Mouse (Mus musculus): ENCODE measurements around the gene Gckr. TPM values are rescaled to one million over a fixed set of nuclear protein-coding genes. Genes with fewer than 3 reads are reported as not detected.
"Not testable (repeated sequence)": the region's sequence is repeated elsewhere in the genome, so short reads cannot be mapped to it uniquely, and the experiment has no call there.

Gckr gene
- total and polyA plus RNA-seq, 2 experiments from 2014 or later, result 1.0 to 1.2 TPM

DNA sequence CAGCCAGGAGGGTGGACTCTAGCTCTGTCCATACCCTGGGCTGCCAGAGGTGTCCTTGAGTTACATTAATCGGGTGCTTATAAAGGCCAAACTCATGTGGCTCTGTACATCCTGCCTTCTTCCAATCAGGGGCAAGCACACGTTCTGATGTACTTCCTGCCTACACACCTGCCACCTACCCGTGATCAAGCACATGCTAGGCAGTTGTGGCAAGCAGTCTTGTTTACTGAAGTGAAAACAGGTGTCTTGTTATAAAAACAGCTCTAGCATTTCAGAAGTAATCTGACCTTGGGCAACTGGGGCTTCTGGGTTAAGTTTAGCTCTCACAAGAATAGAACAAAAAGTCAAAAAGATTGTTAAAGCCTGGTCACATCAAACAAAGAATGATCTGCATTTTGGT lies 26.8 kb downstream of the Gckr start:
- no peaks in the 10 kb centered on the region for H3K4me1 ChIP-seq (ENCODE audit: insufficient read depth, low read length)
- no peaks in the 10 kb centered on the region for H3K27me3 ChIP-seq (ENCODE audit: insufficient read depth, low read length)
- 74% methylated on average over 3 of the region's 3 CpGs for WGBS
- DNase-seq (ENCODE audit: low spot score) (no peak), ATAC-seq (ENCODE audit: low FRiP score) (no peak)
- no peak overlapping the region for H3K4me2 ChIP-seq (ENCODE audit: low read depth, low read length, poor library complexity, severe bottlenecking)
- no peak overlapping the region for H3K9ac ChIP-seq (replicated peaks; ENCODE audit: low read length, poor library complexity, severe bottlenecking)
- H3K4me3 ChIP-seq (ENCODE audit: low read depth, low read length), result no peak overlapping the region
- TF ChIP-seq CTCF (IDR thresholded peaks at IDR 0.05), result no peak
- H3K27ac ChIP-seq (ENCODE audit: low read depth, low read length), result no peak overlapping the region
- H3K36me3 ChIP-seq (ENCODE audit: insufficient read depth, low read length), result no peaks in the 10 kb centered on the region
- no peaks in the 10 kb centered on the region for H3K9me3 ChIP-seq (ENCODE audit: low read length)

DNA sequence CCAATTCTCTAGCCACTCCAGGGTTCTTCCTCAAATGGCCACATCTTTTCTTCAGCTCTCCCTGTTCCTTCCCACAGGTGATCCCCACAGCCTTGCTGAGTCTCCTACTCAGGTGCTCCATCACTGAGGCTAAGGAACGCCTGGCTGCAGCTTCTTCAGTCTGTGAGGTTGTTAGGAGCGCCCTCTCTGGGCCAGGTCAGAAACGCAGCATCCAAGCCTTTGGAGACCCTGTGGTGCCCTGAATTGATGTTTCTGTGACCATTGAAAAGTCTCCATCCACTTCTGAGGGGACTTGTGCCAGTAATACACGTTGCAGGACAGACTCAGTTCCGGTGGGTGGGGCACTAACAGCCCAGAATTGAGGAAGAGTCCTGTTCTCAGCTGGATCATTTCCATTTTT lies 29.6 kb downstream of the Gckr start:
- Histone ChIP-seq H3K4me1 (ENCODE audit: insufficient read depth, low read length) (no peaks in the 10 kb centered on the region), H3K4me3 (ENCODE audit: low read depth, low read length) (no peak overlapping the region), H3K27ac (ENCODE audit: low read depth, low read length) (no peak overlapping the region), H3K9ac (replicated peaks; ENCODE audit: low read length, poor library complexity, severe bottlenecking) (no peak overlapping the region), H3K27me3 (ENCODE audit: insufficient read depth, low read length) (no peaks in the 10 kb centered on the region), H3K36me3 (ENCODE audit: insufficient read depth, low read length) (no peaks in the 10 kb centered on the region), H3K9me3 (ENCODE audit: low read length) (no peaks in the 10 kb centered on the region), H3K4me2 (ENCODE audit: low read depth, low read length, poor library complexity, severe bottlenecking) (no peak overlapping the region)
- WGBS, result 17% methylated on average over 5 of the region's 5 CpGs
- no peak for DNase-seq (ENCODE audit: low spot score)
- TF ChIP-seq CTCF (IDR thresholded peaks at IDR 0.05), result no peak
- ATAC-seq (ENCODE audit: low FRiP score), result no peak

DNA sequence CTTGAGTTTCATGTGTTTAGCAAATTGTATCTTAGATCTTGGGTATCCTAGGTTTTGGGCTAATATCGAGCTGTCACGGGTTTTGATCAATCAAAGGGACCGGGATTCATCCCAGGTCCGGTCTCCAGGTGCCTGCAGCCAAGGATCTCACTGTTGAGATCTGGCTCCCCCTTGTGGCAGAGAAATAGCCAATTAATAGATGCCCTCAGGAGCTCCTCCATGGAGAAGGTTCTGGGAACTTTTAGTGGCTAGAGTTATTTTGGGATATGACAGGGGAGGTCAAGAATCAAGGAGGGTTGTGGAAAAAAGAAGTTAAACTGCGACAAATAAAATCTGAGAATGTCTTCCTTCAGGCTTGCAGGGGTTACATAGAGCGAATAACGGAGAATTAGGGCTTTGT lies 31.0 kb downstream of the Gckr start:
- Histone ChIP-seq H3K27ac (ENCODE audit: low read depth, low read length) (no peak overlapping the region), H3K4me3 (ENCODE audit: low read depth, low read length) (no peak overlapping the region), H3K9ac (replicated peaks; ENCODE audit: low read length, poor library complexity, severe bottlenecking) (no peak overlapping the region), H3K4me1 (ENCODE audit: insufficient read depth, low read length) (no peaks in the 10 kb centered on the region), H3K27me3 (ENCODE audit: insufficient read depth, low read length) (no peaks in the 10 kb centered on the region), H3K4me2 (ENCODE audit: low read depth, low read length, poor library complexity, severe bottlenecking) (no peak overlapping the region), H3K36me3 (ENCODE audit: insufficient read depth, low read length) (no peaks in the 10 kb centered on the region), H3K9me3 (ENCODE audit: low read length) (no peaks in the 10 kb centered on the region)
- peak; percentile 67 for TF ChIP-seq CTCF (IDR thresholded peaks at IDR 0.05)
- ATAC-seq (ENCODE audit: low FRiP score) (no peak), DNase-seq (ENCODE audit: low spot score) (peak; percentile 50)
- 32% methylated on average over 7 of the region's 7 CpGs for WGBS

DNA sequence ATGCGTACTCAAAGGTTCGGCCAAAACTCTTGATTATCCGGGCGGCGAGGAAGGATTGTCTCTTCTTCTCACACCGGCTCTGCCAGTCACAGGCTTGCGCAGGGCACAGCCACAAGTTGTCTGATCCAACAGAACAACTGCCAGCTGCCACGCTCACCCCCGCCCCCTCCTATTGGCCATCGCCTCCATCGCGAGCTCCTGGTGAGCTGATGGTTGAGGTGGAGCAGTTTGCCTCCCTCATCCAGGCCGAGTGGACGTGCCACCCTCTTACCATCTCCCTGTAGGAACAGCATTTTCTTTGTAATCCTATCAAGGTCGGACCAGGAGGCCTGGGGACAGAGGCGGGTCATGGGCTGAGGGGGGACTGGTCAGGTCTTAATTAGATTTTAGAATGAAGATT lies 60.3 kb downstream of the Gckr start:
- not testable (repeated sequence) for H3K9me3 ChIP-seq (ENCODE audit: low read length); H3K4me3 ChIP-seq (ENCODE audit: low read depth, low read length); H3K27ac ChIP-seq (ENCODE audit: low read depth, low read length); ATAC-seq (ENCODE audit: low FRiP score); DNase-seq (ENCODE audit: low spot score); H3K36me3 ChIP-seq (ENCODE audit: insufficient read depth, low read length); H3K9ac ChIP-seq (replicated peaks; ENCODE audit: low read length, poor library complexity, severe bottlenecking); H3K27me3 ChIP-seq (ENCODE audit: insufficient read depth, low read length); H3K4me1 ChIP-seq (ENCODE audit: insufficient read depth, low read length); H3K4me2 ChIP-seq (ENCODE audit: low read depth, low read length, poor library complexity, severe bottlenecking)
- WGBS, result 77% methylated on average over 16 of the region's 16 CpGs

DNA sequence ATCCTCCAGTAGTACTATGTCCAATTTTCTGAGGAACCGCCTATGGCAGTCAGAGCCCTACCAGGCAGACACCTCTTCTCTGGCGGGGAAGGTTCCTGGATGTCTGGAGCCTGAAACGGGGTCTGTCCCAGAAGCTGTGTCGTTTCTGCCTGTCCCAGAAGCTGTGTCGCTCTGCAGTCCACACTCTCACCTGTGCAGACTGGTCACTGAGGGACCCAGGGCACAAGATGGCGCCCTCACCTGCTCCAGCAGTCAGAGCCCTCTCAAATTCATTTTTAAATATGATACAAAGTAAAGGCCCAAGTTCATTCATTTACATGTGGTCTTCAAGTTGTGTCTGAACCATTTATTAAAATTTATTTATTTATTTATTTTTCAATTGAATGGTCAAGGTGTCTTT lies 63.7 kb downstream of the Gckr start:
- no peak for ATAC-seq (ENCODE audit: low FRiP score)
- Histone ChIP-seq H3K4me3 (ENCODE audit: low read depth, low read length) (no peak overlapping the region), H3K9ac (replicated peaks; ENCODE audit: low read length, poor library complexity, severe bottlenecking) (no peak overlapping the region), H3K36me3 (ENCODE audit: insufficient read depth, low read length) (no peaks in the 10 kb centered on the region), H3K27ac (ENCODE audit: low read depth, low read length) (no peak overlapping the region), H3K9me3 (ENCODE audit: low read length) (no peaks in the 10 kb centered on the region), H3K4me2 (ENCODE audit: low read depth, low read length, poor library complexity, severe bottlenecking) (no peak overlapping the region), H3K4me1 (ENCODE audit: insufficient read depth, low read length) (no peaks in the 10 kb centered on the region), H3K27me3 (ENCODE audit: insufficient read depth, low read length) (no peaks in the 10 kb centered on the region)
- TF ChIP-seq CTCF (IDR thresholded peaks at IDR 0.05), result no peak
- WGBS, result 83% methylated on average over 6 of the region's 6 CpGs
- DNase-seq (ENCODE audit: low spot score), result no peak

Other genes starting within 250 kb of the Gckr start
- gene Atraid, start 249.1 kb upstream of the Gckr start, total RNA-seq (2014; rRNA removed), result 138 and 155 TPM in 2 replicates
- 235 and 243 TPM in 2 replicates for gene Atraid, start 249.1 kb upstream of the Gckr start, polyA plus RNA-seq (2015; fragmentation: Nextera tagmentation; extraction: Ambion mirVana)
- gene Slc5a6, start 248.5 kb upstream of the Gckr start, total RNA-seq (2014; rRNA removed), result 43.8 and 44.9 TPM in 2 replicates
- 32.3 and 33.0 TPM in 2 replicates for gene Slc5a6, start 248.5 kb upstream of the Gckr start, polyA plus RNA-seq (2015; fragmentation: Nextera tagmentation; extraction: Ambion mirVana)
- 39.5 and 44.8 TPM in 2 replicates for gene Cad, start 242.7 kb upstream of the Gckr start, total RNA-seq (2014; rRNA removed)
- 6.7 and 7.8 TPM in 2 replicates for gene Cad, start 242.7 kb upstream of the Gckr start, polyA plus RNA-seq (2015; fragmentation: Nextera tagmentation; extraction: Ambion mirVana)
- not detected in 2 replicates for gene Dnajc5g, start 191.2 kb upstream of the Gckr start, total RNA-seq (2014; rRNA removed)
- not detected in 2 replicates for gene Dnajc5g, start 191.2 kb upstream of the Gckr start, polyA plus RNA-seq (2015; fragmentation: Nextera tagmentation; extraction: Ambion mirVana)
- 19.3 and 24.1 TPM in 2 replicates for gene Slc30a3, start 189.2 kb upstream of the Gckr start, total RNA-seq (2014; rRNA removed)
- gene Slc30a3, start 189.2 kb upstream of the Gckr start, polyA plus RNA-seq (2015; fragmentation: Nextera tagmentation; extraction: Ambion mirVana), result 14.0 and 20.6 TPM in 2 replicates
- gene Trim54, start 180.7 kb upstream of the Gckr start, total RNA-seq (2014; rRNA removed), result 0.33 TPM in 1 of 2 replicates, not detected in the other
- gene Trim54, start 180.7 kb upstream of the Gckr start, polyA plus RNA-seq (2015; fragmentation: Nextera tagmentation; extraction: Ambion mirVana), result not detected in 2 replicates
- gene Ucn, start 158.6 kb upstream of the Gckr start, total RNA-seq (2014; rRNA removed), result not detected in 2 replicates
- not detected in 2 replicates for gene Ucn, start 158.6 kb upstream of the Gckr start, polyA plus RNA-seq (2015; fragmentation: Nextera tagmentation; extraction: Ambion mirVana)
- 42.5 and 65.5 TPM in 2 replicates for gene Mpv17, start 143.2 kb upstream of the Gckr start, total RNA-seq (2014; rRNA removed)
- gene Mpv17, start 143.2 kb upstream of the Gckr start, polyA plus RNA-seq (2015; fragmentation: Nextera tagmentation; extraction: Ambion mirVana), result 38.8 and 41.8 TPM in 2 replicates
- 3.1 and 4.3 TPM in 2 replicates for gene Gm29609, start 117.5 kb upstream of the Gckr start, total RNA-seq (2014; rRNA removed)
- 1.9 and 2.2 TPM in 2 replicates for gene Gm29609, start 117.5 kb upstream of the Gckr start, polyA plus RNA-seq (2015; fragmentation: Nextera tagmentation; extraction: Ambion mirVana)
- 45.2 and 46.4 TPM in 2 replicates for gene Gtf3c2, start 117.3 kb upstream of the Gckr start, total RNA-seq (2014; rRNA removed)
- 46.1 and 49.0 TPM in 2 replicates for gene Gtf3c2, start 117.3 kb upstream of the Gckr start, polyA plus RNA-seq (2015; fragmentation: Nextera tagmentation; extraction: Ambion mirVana)
- 88.3 and 95.2 TPM in 2 replicates for gene Snx17, start 104.2 kb upstream of the Gckr start, total RNA-seq (2014; rRNA removed)
- gene Snx17, start 104.2 kb upstream of the Gckr start, polyA plus RNA-seq (2015; fragmentation: Nextera tagmentation; extraction: Ambion mirVana), result 103 and 104 TPM in 2 replicates
- gene Eif2b4, start 104.0 kb upstream of the Gckr start, total RNA-seq (2014; rRNA removed), result 29.7 and 34.0 TPM in 2 replicates
- gene Eif2b4, start 104.0 kb upstream of the Gckr start, polyA plus RNA-seq (2015; fragmentation: Nextera tagmentation; extraction: Ambion mirVana), result 84.3 and 93.4 TPM in 2 replicates
- 6.4 and 10.9 TPM in 2 replicates for gene Zfp513, start 95.1 kb upstream of the Gckr start, total RNA-seq (2014; rRNA removed)
- gene Zfp513, start 95.1 kb upstream of the Gckr start, polyA plus RNA-seq (2015; fragmentation: Nextera tagmentation; extraction: Ambion mirVana), result 11.1 and 13.0 TPM in 2 replicates
- 87.0 and 95.6 TPM in 2 replicates for gene Ppm1g, start 76.8 kb upstream of the Gckr start, total RNA-seq (2014; rRNA removed)
- 170 and 183 TPM in 2 replicates for gene Ppm1g, start 76.8 kb upstream of the Gckr start, polyA plus RNA-seq (2015; fragmentation: Nextera tagmentation; extraction: Ambion mirVana)
- 120 and 126 TPM in 2 replicates for gene Nrbp1, start 56.6 kb upstream of the Gckr start, total RNA-seq (2014; rRNA removed)
- gene Nrbp1, start 56.6 kb upstream of the Gckr start, polyA plus RNA-seq (2015; fragmentation: Nextera tagmentation; extraction: Ambion mirVana), result 138 and 149 TPM in 2 replicates
- not detected in 2 replicates for gene Gm9970, start 56.2 kb upstream of the Gckr start, total RNA-seq (2014; rRNA removed)
- 0.34 and 0.93 TPM in 2 replicates for gene Gm9970, start 56.2 kb upstream of the Gckr start, polyA plus RNA-seq (2015; fragmentation: Nextera tagmentation; extraction: Ambion mirVana)
- gene Krtcap3, start 45.8 kb upstream of the Gckr start, total RNA-seq (2014; rRNA removed), result 1.2 and 2.5 TPM in 2 replicates
- gene Krtcap3, start 45.8 kb upstream of the Gckr start, polyA plus RNA-seq (2015; fragmentation: Nextera tagmentation; extraction: Ambion mirVana), result 1.5 and 3.4 TPM in 2 replicates
- 28.2 and 45.8 TPM in 2 replicates for gene Ift172, start 6.3 kb upstream of the Gckr start, total RNA-seq (2014; rRNA removed)
- gene Ift172, start 6.3 kb upstream of the Gckr start, polyA plus RNA-seq (2015; fragmentation: Nextera tagmentation; extraction: Ambion mirVana), result 16.5 and 17.7 TPM in 2 replicates
- 155 and 188 TPM in 2 replicates for gene Fndc4, start 1.4 kb upstream of the Gckr start, total RNA-seq (2014; rRNA removed)
- 103 and 118 TPM in 2 replicates for gene Fndc4, start 1.4 kb upstream of the Gckr start, polyA plus RNA-seq (2015; fragmentation: Nextera tagmentation; extraction: Ambion mirVana)
- gene Zfp512, start 155.0 kb downstream of the Gckr start, total RNA-seq (2014; rRNA removed), result 74.6 and 99.9 TPM in 2 replicates
- gene Zfp512, start 155.0 kb downstream of the Gckr start, polyA plus RNA-seq (2015; fragmentation: Nextera tagmentation; extraction: Ambion mirVana), result 93.6 and 94.2 TPM in 2 replicates
- 0.28 TPM in 1 of 2 replicates, not detected in the other for gene 4930548H24Rik, start 188.3 kb downstream of the Gckr start, total RNA-seq (2014; rRNA removed)
- not detected in 2 replicates for gene 4930548H24Rik, start 188.3 kb downstream of the Gckr start, polyA plus RNA-seq (2015; fragmentation: Nextera tagmentation; extraction: Ambion mirVana)
- gene Gpn1, start 197.3 kb downstream of the Gckr start, total RNA-seq (2014; rRNA removed), result 35.2 and 37.3 TPM in 2 replicates
- 62.7 and 71.1 TPM in 2 replicates for gene Gpn1, start 197.3 kb downstream of the Gckr start, polyA plus RNA-seq (2015; fragmentation: Nextera tagmentation; extraction: Ambion mirVana)
- 36.8 and 39.6 TPM in 2 replicates for gene Slc4a1ap, start 229.6 kb downstream of the Gckr start, total RNA-seq (2014; rRNA removed)
- gene Slc4a1ap, start 229.6 kb downstream of the Gckr start, polyA plus RNA-seq (2015; fragmentation: Nextera tagmentation; extraction: Ambion mirVana), result 23.3 and 30.1 TPM in 2 replicates
- gene Supt7l, start 230.4 kb downstream of the Gckr start, total RNA-seq (2014; rRNA removed), result 25.3 and 25.7 TPM in 2 replicates
- gene Supt7l, start 230.4 kb downstream of the Gckr start, polyA plus RNA-seq (2015; fragmentation: Nextera tagmentation; extraction: Ambion mirVana), result 18.1 and 20.4 TPM in 2 replicates